Mouse (Mus musculus) olfactory bulb, adult 2 months (tissue): ENCODE results near the gene Calcr.

ENCODE experiments used
- CTCF ChIP-seq: fragments of 200-500 bp; IDR thresholded peaks from 2 replicates; pipeline ENCODE4 v1.5.1; 2012; ENCODE audit warnings: low read depth, mild to moderate bottlenecking, low read length, moderate library complexity; ENCODE audit not compliant: insufficient read depth
- POLR2A ChIP-seq: fragments of 200-500 bp; IDR thresholded peaks from 2 replicates; pipeline ENCODE4 v1.6.1; 2012; ENCODE audit warnings: mild to moderate bottlenecking, low read depth, low read length, moderate library complexity; ENCODE audit not compliant: insufficient read depth

DNA sequence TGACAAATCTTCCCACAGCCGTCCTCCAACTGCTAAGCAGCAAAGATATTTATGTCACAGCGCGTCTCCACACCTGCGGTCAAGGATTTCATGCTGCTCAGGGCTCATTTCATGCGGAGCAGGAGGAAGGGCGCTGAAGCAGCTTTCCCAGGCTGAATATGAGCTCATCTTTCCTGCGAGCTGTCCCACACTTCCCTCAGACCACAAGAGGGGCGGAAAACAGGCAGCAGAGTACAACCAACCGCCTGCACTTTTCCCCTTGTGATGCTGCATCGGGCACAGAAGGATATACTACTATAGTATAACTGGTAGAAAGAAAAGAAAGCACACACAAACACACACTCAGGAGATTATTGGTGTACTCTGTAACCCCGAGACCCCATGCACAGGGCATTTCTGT is 23.2 kb downstream of the Calcr start:
- TF ChIP-seq CTCF (no peak), POLR2A (no peak)
